Mouse (Mus musculus) lung, postnatal 4 days (tissue): ENCODE measurements around the gene Trip10.
A peak's percentile ranks its signal among the peaks of the same experiment; 100 is the strongest.
"Not testable (repeated sequence)": the region's sequence is repeated elsewhere in the genome, so short reads cannot be mapped to it uniquely, and the experiment has no call there.

Experiments used
- DNase-seq, 2 experiments: peaks; one replicate each; pipeline ENCODE4 v3.0.0; 2021

Trip10 gene

GRCm38 (mm10) chr17:57264972-57265945, 16.0 kb downstream of the Trip10 start:
- peak; percentile 91 to 93 for DNase-seq

- no peak for DNase-seq
Observed at GRCm38 (mm10) chr17:57267556-57268126, 18.4 kb downstream of the Trip10 start.

GRCm38 (mm10) chr17:57271301-57271700, 22.0 kb downstream of the Trip10 start:
- no peak for DNase-seq

GRCm38 (mm10) chr17:57273846-57274245, 24.6 kb downstream of the Trip10 start:
- no peak for DNase-seq

GRCm38 (mm10) chr17:57274686-57275085, 25.4 kb downstream of the Trip10 start:
- DNase-seq: no peak

- DNase-seq: peak; percentile 92 to 94
Observed at GRCm38 (mm10) chr17:57275111-57275996, 26.1 kb downstream of the Trip10 start.

GRCm38 (mm10) chr17:57275997-57276351, 26.7 kb downstream of the Trip10 start:
- no peak for DNase-seq

GRCm38 (mm10) chr17:57276634-57277121, 27.4 kb downstream of the Trip10 start:
- DNase-seq: peak; percentile 70 to 81

GRCm38 (mm10) chr17:57277598-57278261, 28.5 kb downstream of the Trip10 start:
- not testable (repeated sequence) for DNase-seq

GRCm38 (mm10) chr17:57278537-57278936, 29.3 kb downstream of the Trip10 start:
- DNase-seq: no peak

- peak; percentile 75 to 76 for DNase-seq
Observed at GRCm38 (mm10) chr17:57278943-57279590, 29.8 kb downstream of the Trip10 start, which contains the start of gene Vav1. TSS of gene Vav1 (plus strand) at chr17:57279100.

GRCm38 (mm10) chr17:57279591-57280224, 30.5 kb downstream of the Trip10 start:
- no peak for DNase-seq

GRCm38 (mm10) chr17:57280411-57280810, 31.2 kb downstream of the Trip10 start:
- peak; percentile 30 to 34 for DNase-seq

GRCm38 (mm10) chr17:57283906-57284305, 34.7 kb downstream of the Trip10 start:
- DNase-seq: no peak

GRCm38 (mm10) chr17:57285077-57285476, 35.8 kb downstream of the Trip10 start:
- DNase-seq: no peak

GRCm38 (mm10) chr17:57286718-57287355, 37.6 kb downstream of the Trip10 start:
- no peak for DNase-seq

- DNase-seq: no peak
Observed at GRCm38 (mm10) chr17:57289252-57289651, 40.0 kb downstream of the Trip10 start.

GRCm38 (mm10) chr17:57290001-57290670, 40.9 kb downstream of the Trip10 start:
- peak; percentile 52 to 66 for DNase-seq

GRCm38 (mm10) chr17:57290671-57291055, 41.4 kb downstream of the Trip10 start:
- DNase-seq: no peak

GRCm38 (mm10) chr17:57292302-57292701, 43.0 kb downstream of the Trip10 start:
- DNase-seq: no peak
